In genomic region chr4:94603031-94603629, GRCm38 (mm10) we compare ENCODE assay signal across 8 mouse cellular contexts. TPM values are rescaled to one million over a fixed set of nuclear protein-coding genes. Genes with fewer than 3 reads are reported as not detected.
DNase-seq lines count a peak whose midpoint lies in the region; ATAC-seq and TF ChIP-seq lines count a peak whose summit lies in the region.

TSS of gene Plaa (minus strand) at chr4:94603244.

- WGBS in hindbrain, embryonic 10.5 days = under 1% methylated on average over 61 of the region's 61 CpGs
- WGBS in lung, postnatal 0 days = under 1% methylated on average over 57 of the region's 61 CpGs

- no peaks in the 10 kb centered on the region for H3K9me3 ChIP-seq in hindbrain, embryonic 10.5 days
- no peaks in the 10 kb centered on the region for H3K9me3 ChIP-seq in lung, postnatal 0 days (ENCODE audit: low read length)

- peak; percentile 79 for DNase-seq in MEL-GATA-1-ER (ENCODE audit: extremely low read depth, low read depth)
- DNase-seq in cerebellum, adult 8-10 months = peak; percentile 86
- peak; percentile 92 for DNase-seq in hindbrain, embryonic 10.5 days (ENCODE audit: low spot score)
- DNase-seq in layer of hippocampus, adult 9-11 months = peak; percentile 94
- peak; percentile 96 for DNase-seq in lung, postnatal 0 days (ENCODE audit: low spot score)
- DNase-seq in ovary, postnatal 14 days (ENCODE audit: low spot score) = peak; percentile 88
- peak; percentile 92 for DNase-seq in thymus, postnatal 14 days

- H3K4me1 ChIP-seq in hindbrain, embryonic 10.5 days (replicated peaks) = peaks cover 20% of the 10 kb centered on the region
- H3K4me1 ChIP-seq in lung, postnatal 0 days (ENCODE audit: insufficient read depth, low read depth, low read length) = peaks cover 7% of the 10 kb centered on the region; the same call in 1 of the 2 replicates

- no peaks in the 10 kb centered on the region for H3K27me3 ChIP-seq in hindbrain, embryonic 10.5 days (ENCODE audit: insufficient read depth, poor library complexity, severe bottlenecking)
- no peaks in the 10 kb centered on the region for H3K27me3 ChIP-seq in lung, postnatal 0 days (replicated peaks; ENCODE audit: insufficient read depth, low read length)

- peak; percentile 41; the same call in 1 of the 2 replicates for TF ChIP-seq EP300 in lung, postnatal 0 days (IDR thresholded peaks at IDR 0.05)

- H3K9ac ChIP-seq in lung, postnatal 0 days (replicated peaks; ENCODE audit: low read depth) = peak within 1 kb of the TSS; percentile 83

- H3K4me3 ChIP-seq in hindbrain, embryonic 10.5 days = peak within 1 kb of the TSS; percentile 95
- peak within 1 kb of the TSS; percentile 73 for H3K4me3 ChIP-seq in lung, postnatal 0 days (ENCODE audit: low read depth, low read length)

- peak within 1 kb of the TSS; percentile 81 for H3K4me2 ChIP-seq in lung, postnatal 0 days (replicated peaks; ENCODE audit: low read depth, low read length)

- peaks cover 2% of the 10 kb centered on the region; the same call in 1 of the 2 replicates for H3K36me3 ChIP-seq in hindbrain, embryonic 10.5 days
- H3K36me3 ChIP-seq in lung, postnatal 0 days (ENCODE audit: insufficient read depth, low read length) = no peaks in the 10 kb centered on the region

- peak; percentile 99 for ATAC-seq in frontal cortex, adult (ENCODE audit: low TSS enrichment)
- ATAC-seq in lung, postnatal 0 days = peak; percentile 99

- peak within 1 kb of the TSS; percentile 96 for H3K27ac ChIP-seq in hindbrain, embryonic 10.5 days
- H3K27ac ChIP-seq in lung, postnatal 0 days (ENCODE audit: low read length) = peak within 1 kb of the TSS; percentile 79

- TF ChIP-seq CTCF in lung, postnatal 0 days (IDR thresholded peaks at IDR 0.05) = peak; percentile 1; the same call in 1 of the 2 replicates

RNA-seq across cellular contexts. Expression of gene Plaa, which starts in this region (rescaled TPM):
- 70.1 and 89.9 TPM in 2 replicates for polyA plus RNA-seq in hindbrain, embryonic 10.5 days (2016; fragmentation: Nextera tagmentation; extraction: Ambion mirVana)
- 36.5 and 37.9 TPM in 2 replicates for polyA plus RNA-seq in lung, postnatal 0 days (2015; fragmentation: Nextera tagmentation; extraction: Ambion mirVana)

Comparison
In these comparisons a context has a peak if more than half of its experiments do, and no peak if none do; other contexts are left out.
1. Peak in every context shown above with its lines: DNase-seq, ATAC-seq, H3K4me3 ChIP-seq and H3K27ac ChIP-seq.